Mouse (Mus musculus) bone marrow, adult 2 months (tissue): ENCODE results near the gene Sbno2.

ENCODE experiments used
- CTCF ChIP-seq: fragments of 200-500 bp; IDR thresholded peaks from 2 replicates; pipeline ENCODE4 v1.5.1; 2011; ENCODE audit warnings: low read length, control low read depth; ENCODE audit not compliant: control insufficient read depth, insufficient read depth
- POLR2A ChIP-seq: fragments of 200-500 bp; IDR thresholded peaks from 2 replicates; pipeline ENCODE4 v1.6.1; 2011; ENCODE audit warnings: low read depth, mild to moderate bottlenecking, control low read depth, low read length, borderline replicate concordance; ENCODE audit not compliant: control insufficient read depth

DNA sequence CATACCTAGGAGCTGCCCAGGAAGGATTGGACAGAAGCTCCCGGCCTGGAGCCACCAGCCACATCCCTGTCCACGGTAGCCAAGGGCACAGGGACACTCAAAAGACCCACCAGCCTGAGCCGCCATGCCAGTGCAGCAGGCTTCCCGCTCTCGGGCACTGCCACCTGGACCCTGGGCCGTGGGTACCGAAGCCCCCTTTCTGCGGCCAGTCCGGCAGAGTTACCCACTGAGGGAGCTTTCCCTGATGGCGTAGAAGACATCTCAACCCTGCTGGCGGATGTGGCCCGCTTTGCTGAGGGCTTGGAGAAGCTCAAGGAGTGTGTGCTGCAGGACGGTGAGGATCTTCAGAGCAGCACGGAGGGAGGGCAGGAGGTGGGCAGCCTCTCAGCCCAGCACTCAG, 87.6 kb downstream of the Sbno2 start:
- TF ChIP-seq CTCF: 0 out of 2 replicates have a peak, but pooled peaks have one; percentile 17
- no peak; the same call in 1 of the 2 replicates for TF ChIP-seq POLR2A
